Mouse (Mus musculus) Patski (cell line): ENCODE measurements around the gene Rcor1. TPM values are rescaled to one million over a fixed set of nuclear protein-coding genes. Genes with fewer than 3 reads are reported as not detected.
A peak's percentile ranks its signal among the peaks of the same experiment; 100 is the strongest.

Experiments used
- ATAC-seq: fragments of 100-300 bp; one replicate; pipeline ENCODE4 v1.8.0; 2021
- CTCF ChIA-PET: fragments of 350-600 bp; sonication (Branson Sonifier 250); formaldehyde crosslinking; loops from one replicate; lab custom pipeline; 2022; ENCODE audit warnings: inconsistent platforms; lab: Charles Lee
- POLR2A ChIA-PET: fragments of 350-600 bp; sonication (Branson Sonifier 250); formaldehyde crosslinking; loops from one replicate; lab custom pipeline; 2022; ENCODE audit warnings: antibody characterized with exemption, inconsistent platforms; lab: Charles Lee
- DNase-seq: peaks from one replicate; pipeline ENCODE4 v3.0.0-alpha.2; 2011; ENCODE audit warnings: low read depth, low spot score
- H3K27me3 ChIP-seq: fragments of 371-371 bp; one replicate; pipeline ENCODE4 v1.5.1; 2021
- CTCF ChIP-seq: fragments of 100-300 bp; IDR thresholded peaks from one replicate; pipeline ENCODE4 v1.5.1; 2021
- in situ Hi-C: fragments of 300-500 bp; cut with MboI; formaldehyde crosslinking; loops from 3 replicates; pipeline ENCODE4 v1.11.1; 2018; ENCODE audit warnings: low pct_unique_long_range_greater_than_20kb, mixed read lengths
- polyA plus RNA-seq: library from polyadenylated mRNA; unstranded; gene quantifications from one replicate; pipeline ENCODE4 v1.2.3, GENCODE M21; 2021

The Rcor1 gene
- polyA plus RNA-seq, 1 experiment from 2014 or later: 30.9 TPM

DNA sequence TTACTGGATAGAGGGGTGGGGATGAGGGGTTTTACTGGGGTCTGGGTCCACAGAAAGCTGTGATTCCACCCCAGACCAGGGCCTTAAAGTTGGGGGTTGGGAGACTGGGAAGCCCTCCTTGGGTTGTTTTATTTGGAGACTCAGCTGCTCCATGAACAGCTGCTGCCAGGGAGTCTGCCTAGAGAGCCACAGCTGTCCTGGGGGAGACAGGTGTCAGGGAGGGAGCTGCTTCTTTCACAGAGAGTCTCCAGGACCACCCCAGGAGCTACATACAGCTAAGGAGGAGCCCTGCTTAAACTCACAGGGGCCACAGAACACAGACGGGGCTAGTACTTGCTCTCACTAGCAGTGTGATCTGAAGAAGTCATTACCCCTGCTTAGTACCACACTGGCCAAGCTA lies 18.0 kb upstream of the Rcor1 start:
- no peak for TF ChIP-seq CTCF
- peaks cover 3% of the 10 kb centered on the region for H3K27me3 ChIP-seq
- no peak for DNase-seq
- in situ Hi-C loops: no loop called here
- ATAC-seq: no peak
- CTCF ChIA-PET: interaction anchor here (1.4 kb wide), 1 partner anchor 29 kb away, joined by 4 read pairs; no protein-coding TSS in a partner anchor
- POLR2A ChIA-PET: no interaction called here

GRCm38 (mm10) chr12:111021577-111021976 lies 17.6 kb upstream of the Rcor1 start:
- CTCF ChIA-PET: interaction anchor here (1.4 kb wide), 1 partner anchor 30 kb away, joined by 4 read pairs; no protein-coding TSS in a partner anchor
- ATAC-seq: no peak
- H3K27me3 ChIP-seq: peaks cover 3% of the 10 kb centered on the region
- POLR2A ChIA-PET: no interaction called here
- DNase-seq: no peak
- TF ChIP-seq CTCF: no peak
- in situ Hi-C loops: no loop called here

- in situ Hi-C loops: no loop called here
- no peak for DNase-seq
- ChIA-PET POLR2A (no interaction called here), CTCF (interaction anchor here (1.3 kb wide), 1 partner anchor 10 kb away, joined by 3 read pairs; no protein-coding TSS in a partner anchor)
- no peak for ATAC-seq
- H3K27me3 ChIP-seq: peaks cover 3% of the 10 kb centered on the region
- no peak for TF ChIP-seq CTCF
Observed at GRCm38 (mm10) chr12:111028176-111029167, 10.7 kb upstream of the Rcor1 start.

GRCm38 (mm10) chr12:111029291-111029890 lies 9.8 kb upstream of the Rcor1 start:
- peaks cover 3% of the 10 kb centered on the region for H3K27me3 ChIP-seq
- in situ Hi-C loops: no loop called here
- no peak for TF ChIP-seq CTCF
- DNase-seq: no peak
- ChIA-PET POLR2A (no interaction called here), CTCF (interaction anchor here (1.3 kb wide), 1 partner anchor 9 kb away, joined by 3 read pairs; no protein-coding TSS in a partner anchor)
- no peak for ATAC-seq

- CTCF ChIA-PET: no interaction called here
- no peak for TF ChIP-seq CTCF
- ATAC-seq: no peak
- POLR2A ChIA-PET: no interaction called here
- no peaks in the 10 kb centered on the region for H3K27me3 ChIP-seq
- DNase-seq: no peak
- in situ Hi-C loops: no loop called here
Observed at GRCm38 (mm10) chr12:111032839-111033238, 6.3 kb upstream of the Rcor1 start.

GRCm38 (mm10) chr12:111035182-111035824 lies 3.8 kb upstream of the Rcor1 start:
- CTCF ChIA-PET: no interaction called here
- POLR2A ChIA-PET: no interaction called here
- ATAC-seq (no peak), DNase-seq (no peak)
- no peak for TF ChIP-seq CTCF
- in situ Hi-C loops: no loop called here
- H3K27me3 ChIP-seq: no peaks in the 10 kb centered on the region

DNA sequence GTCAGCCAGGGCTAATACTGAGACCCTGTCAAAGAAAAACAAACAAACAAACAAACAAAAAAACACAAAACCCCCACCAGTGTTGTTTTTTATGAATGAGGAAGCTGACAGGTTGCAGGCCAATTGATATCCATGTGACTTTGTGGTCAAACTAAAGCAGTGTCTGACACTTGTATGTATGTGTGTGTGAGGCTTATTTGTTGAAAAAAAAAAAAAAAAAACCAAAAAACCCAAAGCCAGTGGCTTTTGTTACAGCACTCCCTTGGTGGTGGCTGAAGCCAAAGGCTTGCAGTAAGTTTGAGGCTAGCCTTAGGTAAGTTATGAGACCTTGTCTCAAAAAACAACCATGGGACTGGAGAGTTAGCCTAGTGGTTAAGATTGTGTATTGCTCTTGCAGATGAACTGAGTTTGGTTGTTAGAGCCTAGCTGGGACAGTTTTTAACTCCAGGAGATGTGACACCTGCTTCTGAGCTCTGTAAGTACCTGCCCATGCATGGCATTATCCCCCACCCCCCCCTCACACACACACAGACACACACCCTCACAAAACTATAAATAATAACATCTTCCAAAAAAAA lies 2.9 kb upstream of the Rcor1 start:
- no peak for DNase-seq
- ChIA-PET CTCF (no interaction called here), POLR2A (no interaction called here)
- no peaks in the 10 kb centered on the region for H3K27me3 ChIP-seq
- in situ Hi-C loops: no loop called here
- no peak for TF ChIP-seq CTCF
- no peak for ATAC-seq

GRCm38 (mm10) chr12:111037241-111038180 lies 1.6 kb upstream of the Rcor1 start:
- DNase-seq: no peak
- CTCF ChIA-PET: interaction anchor here (1.1 kb wide), 1 partner anchor 8 kb away, joined by 3 read pairs; no protein-coding TSS in a partner anchor
- POLR2A ChIA-PET: interaction anchor here (0.8 to 1.2 kb wide), 2 partner anchors 7 to 21 kb away, joined by 3 read pairs; no protein-coding TSS in a partner anchor

GRCm38 (mm10) chr12:111038231-111038975 lies 748 bp upstream of the Rcor1 start:
- DNase-seq (peak; percentile 9), ATAC-seq (peak; percentile 29)
- H3K27me3 ChIP-seq: no peaks in the 10 kb centered on the region
- in situ Hi-C loops: no loop called here
- ChIA-PET CTCF (interaction anchor here (1.1 kb wide), 1 partner anchor 9 kb away, joined by 3 read pairs; no protein-coding TSS in a partner anchor), POLR2A (interaction anchor here (0.8 to 1.2 kb wide), 2 partner anchors 8 to 22 kb away, joined by 3 read pairs; no protein-coding TSS in a partner anchor)
- TF ChIP-seq CTCF: no peak

More at GRCm38 (mm10) chr12:111037241-111038180, 1.6 kb upstream of the Rcor1 start:
- H3K27me3 ChIP-seq: no peaks in the 10 kb centered on the region
- in situ Hi-C loops: no loop called here
- no peak for ATAC-seq
- TF ChIP-seq CTCF: no peak
